In the genomic region with DNA sequence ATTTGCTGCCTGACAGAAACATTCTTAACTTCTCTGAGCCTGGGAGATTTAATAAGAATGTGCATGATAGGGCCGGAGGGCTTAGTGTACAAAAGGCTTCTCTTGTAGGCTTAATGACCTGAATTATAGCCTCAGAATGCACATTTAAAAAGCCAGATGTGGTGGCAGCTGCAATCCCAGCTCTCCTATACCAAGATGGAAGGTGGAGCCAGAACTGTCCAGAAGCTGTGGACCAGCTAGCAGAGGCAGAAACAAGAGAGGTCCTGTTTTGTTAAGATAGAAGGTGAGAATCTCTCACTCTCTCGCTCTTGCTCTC, we compare ENCODE assay signal across 27 mouse cellular contexts. TPM values are rescaled to one million over a fixed set of nuclear protein-coding genes. Genes with fewer than 3 reads are reported as not detected.
DNase-seq lines count a peak whose midpoint lies in the region; ATAC-seq lines count a peak whose summit lies in the region.
"Had no signal": no experiment of that assay in that cellular context is flagged by ENCODE, and none has a peak within 500 bp of the region (broad histone marks: within the 10 kb centered on the region; RNA-seq: fewer than 3 reads in every experiment).

No protein-coding gene starts in this region.

- no peak for DNase-seq in kidney, adult 18-20 months
- no peak for DNase-seq in lung, postnatal 10 days
- DNase-seq in forelimb bud, embryonic 11.5 days (ENCODE audit: low read depth, low spot score), result peak; percentile 36
- DNase-seq in cerebellum, postnatal 14 days, result no peak
- no peak for DNase-seq in right cerebral cortex, postnatal 4 days
- DNase-seq: cerebellum, adult 11-12 months; cerebellum, adult 9-11 months; gastrocnemius, adult 2 months; gastrocnemius, postnatal 36 days; heart, adult 18-20 months; heart, postnatal 36 days; layer of hippocampus, adult 9-11 months; left cerebral cortex, postnatal 4 days had no signal

- no peaks in the 10 kb centered on the region for H3K27me3 ChIP-seq in kidney, embryonic 15.5 days
- H3K27me3 ChIP-seq in lung, embryonic 16.5 days (ENCODE audit: control insufficient read depth, insufficient read depth, low read depth, low read length), result no peaks in the 10 kb centered on the region
- no peaks in the 10 kb centered on the region for H3K27me3 ChIP-seq in limb, embryonic 13.5 days
- H3K27me3 ChIP-seq: embryonic facial prominence, embryonic 13.5 days; forebrain, embryonic 15.5 days; hindbrain, embryonic 12.5 days; liver, embryonic 12.5 days; neural tube, embryonic 13.5 days had no signal

- ATAC-seq in kidney, embryonic 15.5 days (replicated peaks; ENCODE audit: low FRiP score), result no peak
- ATAC-seq in lung, embryonic 16.5 days (ENCODE audit: low read depth), result no peak
- ATAC-seq in limb, embryonic 13.5 days (ENCODE audit: low FRiP score, low read depth), result peak; percentile 83
- ATAC-seq: CD4-positive, CD25-positive, alpha-beta regulatory T cell, adult 4 months; forebrain, embryonic 15.5 days; liver, embryonic 12.5 days; lung, postnatal 0 days had no signal

- H3K36me3 ChIP-seq in kidney, embryonic 15.5 days, result no peaks in the 10 kb centered on the region
- no peaks in the 10 kb centered on the region for H3K36me3 ChIP-seq in lung, embryonic 16.5 days (ENCODE audit: control insufficient read depth, insufficient read depth, low read length)
- H3K36me3 ChIP-seq in limb, embryonic 13.5 days, result no peaks in the 10 kb centered on the region
- H3K36me3 ChIP-seq: embryonic facial prominence, embryonic 13.5 days; forebrain, embryonic 10.5 days; forebrain, embryonic 15.5 days; hindbrain, embryonic 12.5 days; liver, embryonic 12.5 days; neural tube, embryonic 13.5 days had no signal

- peak overlapping the region; percentile 60 for H3K27ac ChIP-seq in kidney, embryonic 15.5 days
- 0 out of 2 replicates have a peak overlapping the region, but pooled peaks have one; percentile 10 for H3K27ac ChIP-seq in lung, embryonic 16.5 days (ENCODE audit: low read length)
- H3K27ac ChIP-seq in limb, embryonic 13.5 days, result no peak overlapping the region
- H3K27ac ChIP-seq: embryonic facial prominence, embryonic 13.5 days; forebrain, embryonic 10.5 days; forebrain, embryonic 15.5 days; gastrocnemius, adult 2 months; hindbrain, embryonic 12.5 days; liver, embryonic 12.5 days; macrophage; neural tube, embryonic 13.5 days had no signal

- H3K4me2 ChIP-seq in kidney, embryonic 15.5 days, result no peak overlapping the region
- no peak overlapping the region for H3K4me2 ChIP-seq in lung, embryonic 16.5 days (ENCODE audit: low read depth, low read length)
- no peak overlapping the region for H3K4me2 ChIP-seq in limb, embryonic 13.5 days (replicated peaks)
- H3K4me2 ChIP-seq: embryonic facial prominence, embryonic 13.5 days; forebrain, embryonic 15.5 days; heart, embryonic 11.5 days; hindbrain, embryonic 12.5 days; liver, embryonic 12.5 days; neural tube, embryonic 13.5 days had no signal

- no peaks in the 10 kb centered on the region for H3K4me1 ChIP-seq in kidney, embryonic 15.5 days
- no peaks in the 10 kb centered on the region for H3K4me1 ChIP-seq in lung, embryonic 16.5 days (replicated peaks; ENCODE audit: control insufficient read depth, insufficient read depth, low read length)
- H3K4me1 ChIP-seq in limb, embryonic 13.5 days, result no peaks in the 10 kb centered on the region
- H3K4me1 ChIP-seq: embryonic facial prominence, embryonic 13.5 days; forebrain, embryonic 10.5 days; forebrain, embryonic 15.5 days; hindbrain, embryonic 12.5 days; liver, embryonic 12.5 days had no signal

- H3K4me3 ChIP-seq in kidney, embryonic 15.5 days (replicated peaks), result no peak overlapping the region
- no peak overlapping the region for H3K4me3 ChIP-seq in lung, embryonic 16.5 days (ENCODE audit: low read length)
- no peak overlapping the region for H3K4me3 ChIP-seq in limb, embryonic 13.5 days
- H3K4me3 ChIP-seq: embryonic facial prominence, embryonic 13.5 days; forebrain, embryonic 10.5 days; forebrain, embryonic 15.5 days; gastrocnemius, adult 2 months; hindbrain, embryonic 12.5 days; liver, embryonic 12.5 days; neural tube, embryonic 13.5 days had no signal

- H3K9me3 ChIP-seq in kidney, embryonic 15.5 days (replicated peaks), result no peaks in the 10 kb centered on the region
- no peaks in the 10 kb centered on the region for H3K9me3 ChIP-seq in lung, embryonic 16.5 days (ENCODE audit: control insufficient read depth, low read length)
- no peaks in the 10 kb centered on the region for H3K9me3 ChIP-seq in limb, embryonic 13.5 days
- H3K9me3 ChIP-seq: embryonic facial prominence, embryonic 13.5 days; forebrain, embryonic 10.5 days; forebrain, embryonic 15.5 days; hindbrain, embryonic 12.5 days; liver, embryonic 12.5 days; neural tube, embryonic 13.5 days had no signal

- no peak overlapping the region for H3K9ac ChIP-seq in kidney, embryonic 15.5 days
- H3K9ac ChIP-seq in lung, embryonic 16.5 days (ENCODE audit: low read length), result no peak overlapping the region
- H3K9ac ChIP-seq in limb, embryonic 13.5 days, result no peak overlapping the region
- H3K9ac ChIP-seq: embryonic facial prominence, embryonic 13.5 days; forebrain, embryonic 15.5 days; hindbrain, embryonic 12.5 days; liver, embryonic 12.5 days; liver, postnatal 0 days; neural tube, embryonic 13.5 days had no signal

- WGBS in kidney, embryonic 15.5 days, result 50% methylated on average over 2 of the region's 2 CpGs
- 61% methylated on average over 2 of the region's 2 CpGs for WGBS in lung, embryonic 16.5 days
- WGBS in limb, embryonic 13.5 days, result 47% methylated on average over 2 of the region's 2 CpGs

RNA-seq across cellular contexts. Expression of a gene that starts 28.0 kb away (rescaled TPM):
- polyA plus RNA-seq in kidney, embryonic 15.5 days (2015; fragmentation: Nextera tagmentation; extraction: Ambion mirVana), result 4.0 and 4.7 TPM in 2 replicates
- polyA plus RNA-seq in lung, embryonic 16.5 days (2015; fragmentation: Nextera tagmentation; extraction: Ambion mirVana), result 2.7 and 3.6 TPM in 2 replicates
- 3.5 and 3.6 TPM in 2 replicates for polyA plus RNA-seq in limb, embryonic 13.5 days (2015; fragmentation: Nextera tagmentation; extraction: Ambion mirVana)

RNA-seq across cellular contexts. Expression of a gene that starts 34.6 kb away (rescaled TPM):
- 26.6 and 29.0 TPM in 2 replicates for polyA plus RNA-seq in kidney, embryonic 15.5 days (2015; fragmentation: Nextera tagmentation; extraction: Ambion mirVana)
- 23.0 and 24.5 TPM in 2 replicates for polyA plus RNA-seq in lung, embryonic 16.5 days (2015; fragmentation: Nextera tagmentation; extraction: Ambion mirVana)
- 32.4 and 34.0 TPM in 2 replicates for polyA plus RNA-seq in limb, embryonic 13.5 days (2015; fragmentation: Nextera tagmentation; extraction: Ambion mirVana)
- polyA plus RNA-seq: macrophage had no signal
